Mouse (Mus musculus) ES-Bruce4 (cell line): ENCODE data around the gene Chrna10.

Experiments used
- CTCF ChIP-seq: IDR thresholded peaks from one replicate; pipeline ENCODE4 v1.8.1; 2011; ENCODE audit warnings: low read depth, low read length
- EP300 ChIP-seq: IDR thresholded peaks from 2 replicates; pipeline ENCODE4 v1.6.1; 2011; ENCODE audit warnings: low read depth, low read length; ENCODE audit not compliant: insufficient read depth
- POLR2A ChIP-seq: IDR thresholded peaks from one replicate; pipeline ENCODE4 v1.8.1; 2011; ENCODE audit warnings: low read length; ENCODE audit not compliant: insufficient read depth

DNA sequence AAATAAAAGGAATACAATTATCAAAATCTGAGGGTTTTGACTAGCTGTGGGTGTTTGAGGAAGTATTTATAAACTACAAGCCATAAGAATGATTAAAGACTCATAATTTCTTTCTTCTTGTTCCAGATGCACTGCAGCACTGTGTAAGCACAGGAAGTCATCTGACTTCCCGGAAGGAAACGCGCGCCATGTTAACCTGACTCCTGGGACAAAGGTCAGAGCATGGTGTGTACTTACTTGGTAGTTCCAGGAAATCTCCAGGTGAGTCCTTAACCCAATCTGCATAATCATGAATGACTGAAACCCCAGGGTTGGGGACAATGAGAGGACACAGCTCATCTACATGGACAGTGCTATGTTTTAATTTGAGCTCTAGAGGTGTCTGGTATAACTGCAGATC, 15.8 kb upstream of the Chrna10 start:
- no peak for TF ChIP-seq CTCF
- TF ChIP-seq EP300: no peak
- no peak for TF ChIP-seq POLR2A
